Mouse (Mus musculus): ENCODE data around the gene Zyg11a. TPM values are rescaled to one million over a fixed set of nuclear protein-coding genes. Genes with fewer than 3 reads are reported as not detected.

The Zyg11a gene
- polyA plus RNA-seq (2016; fragmentation: Nextera tagmentation; extraction: Ambion mirVana) = 0.22 TPM in 1 of 2 replicates, not detected in the other

GRCm38 (mm10) chr4:108217332-108218179 is at the start of gene Zyg11a:
Gene Zyg11a, minus strand, starts transcription at chr4:108218048.
- Histone ChIP-seq H3K27ac (no peak within 1 kb of the TSS), H3K36me3 (no peaks in the 10 kb centered on the region), H3K9ac (peak within 1 kb of the TSS; percentile 30; the same call in 1 of the 2 replicates), H3K4me1 (peaks cover 3% of the 10 kb centered on the region; the same call in 1 of the 2 replicates), H3K9me3 (no peaks in the 10 kb centered on the region), H3K4me2 (replicated peaks) (peak within 1 kb of the TSS; percentile 65), H3K4me3 (peak within 1 kb of the TSS; percentile 46), H3K27me3 (peaks cover 55% of the 10 kb centered on the region)
- 2% methylated on average over 85 of the region's 107 CpGs for WGBS
- 0 out of 2 replicates have a peak, but pooled peaks have one; percentile 41 for ATAC-seq (ENCODE audit: insufficient number of reproducible peaks, insufficient read depth, low FRiP score, low TSS enrichment)

GRCm38 (mm10) chr4:108265774-108266173 is 47.9 kb upstream of the Zyg11a start:
- ATAC-seq (ENCODE audit: insufficient number of reproducible peaks, insufficient read depth, low FRiP score, low TSS enrichment) = no peak
- Histone ChIP-seq H3K27ac (no peak overlapping the region), H3K9me3 (no peaks in the 10 kb centered on the region), H3K4me3 (no peak overlapping the region), H3K4me2 (replicated peaks) (no peak overlapping the region), H3K4me1 (no peaks in the 10 kb centered on the region), H3K27me3 (no peaks in the 10 kb centered on the region), H3K36me3 (peaks cover 42% of the 10 kb centered on the region), H3K9ac (no peak overlapping the region)
- WGBS = 95% methylated on average over 7 of the region's 7 CpGs

GRCm38 (mm10) chr4:108253317-108253716 is 35.5 kb upstream of the Zyg11a start:
- ATAC-seq (ENCODE audit: insufficient number of reproducible peaks, insufficient read depth, low FRiP score, low TSS enrichment) = no peak
- Histone ChIP-seq H3K36me3 (peaks cover 75% of the 10 kb centered on the region), H3K27ac (no peak overlapping the region), H3K9me3 (0 out of 2 replicates have a peak, but pooled peaks cover 3% of the 10 kb centered on the region), H3K27me3 (no peaks in the 10 kb centered on the region), H3K4me1 (no peaks in the 10 kb centered on the region), H3K4me3 (no peak overlapping the region), H3K4me2 (replicated peaks) (no peak overlapping the region), H3K9ac (no peak overlapping the region)
- 87% methylated on average over 6 of the region's 6 CpGs for WGBS

GRCm38 (mm10) chr4:108250501-108250900 is 32.7 kb upstream of the Zyg11a start:
- Histone ChIP-seq H3K27me3 (no peaks in the 10 kb centered on the region), H3K4me3 (no peak overlapping the region), H3K9me3 (0 out of 2 replicates have a peak, but pooled peaks cover 3% of the 10 kb centered on the region), H3K9ac (no peak overlapping the region), H3K27ac (no peak overlapping the region), H3K36me3 (peaks cover 57% of the 10 kb centered on the region), H3K4me2 (replicated peaks) (no peak overlapping the region), H3K4me1 (no peaks in the 10 kb centered on the region)
- no peak for ATAC-seq (ENCODE audit: insufficient number of reproducible peaks, insufficient read depth, low FRiP score, low TSS enrichment)
- 96% methylated on average over 9 of the region's 9 CpGs for WGBS

GRCm38 (mm10) chr4:108249314-108249713 is 31.5 kb upstream of the Zyg11a start:
- WGBS = 92% methylated on average over 3 of the region's 3 CpGs
- Histone ChIP-seq H3K9me3 (0 out of 2 replicates have a peak, but pooled peaks cover 3% of the 10 kb centered on the region), H3K27ac (no peak overlapping the region), H3K9ac (no peak overlapping the region), H3K27me3 (no peaks in the 10 kb centered on the region), H3K4me3 (no peak overlapping the region), H3K4me1 (no peaks in the 10 kb centered on the region), H3K36me3 (peaks cover 59% of the 10 kb centered on the region), H3K4me2 (replicated peaks) (no peak overlapping the region)
- no peak for ATAC-seq (ENCODE audit: insufficient number of reproducible peaks, insufficient read depth, low FRiP score, low TSS enrichment)

- H3K36me3 ChIP-seq = peaks cover 54% of the 10 kb centered on the region
- H3K27ac ChIP-seq = no peak overlapping the region
- no peak overlapping the region for H3K4me3 ChIP-seq
- no peak overlapping the region for H3K9ac ChIP-seq
- no peak overlapping the region for H3K4me2 ChIP-seq (replicated peaks)
- H3K4me1 ChIP-seq = no peaks in the 10 kb centered on the region
- H3K9me3 ChIP-seq = no peaks in the 10 kb centered on the region
- ATAC-seq (ENCODE audit: insufficient number of reproducible peaks, insufficient read depth, low FRiP score, low TSS enrichment) = no peak
- 78% methylated on average over 3 of the region's 3 CpGs for WGBS
- H3K27me3 ChIP-seq = no peaks in the 10 kb centered on the region
Observed at GRCm38 (mm10) chr4:108233654-108234053, 15.8 kb upstream of the Zyg11a start.

- no peaks in the 10 kb centered on the region for H3K9me3 ChIP-seq
- peaks cover 7% of the 10 kb centered on the region for H3K27me3 ChIP-seq
- H3K4me3 ChIP-seq = no peak overlapping the region
- no peak overlapping the region for H3K9ac ChIP-seq
- no peak overlapping the region for H3K4me2 ChIP-seq (replicated peaks)
- H3K27ac ChIP-seq = no peak overlapping the region
- no peak for ATAC-seq (ENCODE audit: insufficient number of reproducible peaks, insufficient read depth, low FRiP score, low TSS enrichment)
- 45% methylated on average over 3 of the region's 3 CpGs for WGBS
- no peaks in the 10 kb centered on the region for H3K4me1 ChIP-seq
- no peaks in the 10 kb centered on the region for H3K36me3 ChIP-seq
Observed at GRCm38 (mm10) chr4:108225341-108225872, 7.6 kb upstream of the Zyg11a start.

GRCm38 (mm10) chr4:108222507-108222906 is 4.7 kb upstream of the Zyg11a start:
- peaks cover 2% of the 10 kb centered on the region; the same call in 1 of the 2 replicates for H3K4me1 ChIP-seq
- H3K4me2 ChIP-seq (replicated peaks) = no peak overlapping the region
- H3K9me3 ChIP-seq = no peaks in the 10 kb centered on the region
- H3K36me3 ChIP-seq = no peaks in the 10 kb centered on the region
- H3K27ac ChIP-seq = no peak overlapping the region
- peaks cover 33% of the 10 kb centered on the region for H3K27me3 ChIP-seq
- no peak overlapping the region for H3K9ac ChIP-seq
- no peak for ATAC-seq (ENCODE audit: insufficient number of reproducible peaks, insufficient read depth, low FRiP score, low TSS enrichment)
- H3K4me3 ChIP-seq = no peak overlapping the region
- 85% methylated on average over 5 of the region's 5 CpGs for WGBS

- WGBS = 3% methylated on average over 9 of the region's 9 CpGs
- no peaks in the 10 kb centered on the region for H3K36me3 ChIP-seq
- peaks cover 55% of the 10 kb centered on the region for H3K27me3 ChIP-seq
- no peak overlapping the region for H3K4me3 ChIP-seq
- 0 out of 2 replicates have a peak overlapping the region, but pooled peaks have one; percentile 23 for H3K4me2 ChIP-seq (replicated peaks)
- H3K9ac ChIP-seq = no peak overlapping the region
- ATAC-seq (ENCODE audit: insufficient number of reproducible peaks, insufficient read depth, low FRiP score, low TSS enrichment) = no peak
- peaks cover 3% of the 10 kb centered on the region; the same call in 1 of the 2 replicates for H3K4me1 ChIP-seq
- no peaks in the 10 kb centered on the region for H3K9me3 ChIP-seq
- no peak overlapping the region for H3K27ac ChIP-seq
Observed at GRCm38 (mm10) chr4:108219019-108219418, 1.2 kb upstream of the Zyg11a start.

GRCm38 (mm10) chr4:108213023-108213422 is 4.8 kb downstream of the Zyg11a start:
- no peak for ATAC-seq (ENCODE audit: insufficient number of reproducible peaks, insufficient read depth, low FRiP score, low TSS enrichment)
- no peaks in the 10 kb centered on the region for H3K36me3 ChIP-seq
- H3K9me3 ChIP-seq = no peaks in the 10 kb centered on the region
- H3K27me3 ChIP-seq = peaks cover 27% of the 10 kb centered on the region
- H3K27ac ChIP-seq = no peak overlapping the region
- no peak overlapping the region for H3K9ac ChIP-seq
- no peak overlapping the region for H3K4me2 ChIP-seq (replicated peaks)
- WGBS = 84% methylated on average over 2 of the region's 2 CpGs
- H3K4me1 ChIP-seq = peaks cover 3% of the 10 kb centered on the region; the same call in 1 of the 2 replicates
- H3K4me3 ChIP-seq = no peak overlapping the region

- Histone ChIP-seq H3K4me1 (no peaks in the 10 kb centered on the region), H3K27ac (no peak overlapping the region), H3K36me3 (no peaks in the 10 kb centered on the region), H3K4me2 (replicated peaks) (no peak overlapping the region), H3K4me3 (no peak overlapping the region), H3K9me3 (no peaks in the 10 kb centered on the region), H3K9ac (no peak overlapping the region), H3K27me3 (peaks cover 3% of the 10 kb centered on the region)
- WGBS = 90% methylated on average over 6 of the region's 6 CpGs
- ATAC-seq (ENCODE audit: insufficient number of reproducible peaks, insufficient read depth, low FRiP score, low TSS enrichment) = no peak
Observed at GRCm38 (mm10) chr4:108204629-108205028, 13.2 kb downstream of the Zyg11a start.

GRCm38 (mm10) chr4:108199236-108199635 is 18.6 kb downstream of the Zyg11a start:
- Histone ChIP-seq H3K36me3 (no peaks in the 10 kb centered on the region), H3K4me2 (replicated peaks) (no peak overlapping the region), H3K9ac (no peak overlapping the region), H3K4me1 (0 out of 2 replicates have a peak, but pooled peaks cover 5% of the 10 kb centered on the region), H3K4me3 (no peak overlapping the region), H3K27me3 (no peaks in the 10 kb centered on the region), H3K27ac (no peak overlapping the region), H3K9me3 (no peaks in the 10 kb centered on the region)
- ATAC-seq (ENCODE audit: insufficient number of reproducible peaks, insufficient read depth, low FRiP score, low TSS enrichment) = no peak
- WGBS = 56% methylated on average over 2 of the region's 2 CpGs

All from embryonic facial prominence, embryonic 12.5 days (tissue).